Mouse (Mus musculus): ENCODE measurements around the gene Ipo4. TPM values are rescaled to one million over a fixed set of nuclear protein-coding genes. Genes with fewer than 3 reads are reported as not detected.

Gene Ipo4
- polyA plus RNA-seq, 1 experiment from 2014 or later: 80.6 TPM

DNA sequence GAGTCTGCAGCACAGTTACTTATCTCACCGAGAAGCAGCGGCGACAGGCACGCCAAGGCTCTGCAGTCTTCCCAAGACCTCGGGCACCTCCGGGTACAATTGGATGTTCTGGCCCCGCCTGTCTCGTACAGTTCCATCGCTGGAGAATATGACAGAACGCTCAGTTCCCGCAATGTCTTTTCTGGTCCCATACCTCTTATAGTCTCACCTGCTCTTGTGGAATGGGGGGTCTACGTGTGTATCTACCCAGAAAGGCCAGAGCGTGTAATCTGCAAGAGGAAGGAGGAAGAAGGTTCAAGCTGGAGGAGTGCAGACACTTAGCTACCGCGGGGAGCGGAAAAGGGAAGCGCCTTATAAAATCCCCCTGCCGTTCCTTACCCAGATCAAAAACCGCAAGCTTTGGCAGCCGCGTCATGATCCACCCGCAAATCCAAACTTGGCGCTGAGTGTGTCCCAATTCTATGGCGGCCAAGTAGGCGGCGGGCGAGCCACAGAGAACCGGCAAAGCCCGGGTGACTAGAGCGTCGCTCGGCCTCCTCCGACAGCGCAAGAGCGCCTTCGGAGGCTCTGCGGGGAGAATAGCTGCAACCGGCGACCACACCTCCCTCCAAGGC is 24.3 kb upstream of the Ipo4 start, which contains the start of gene Mdp1:
Gene Mdp1, minus strand, starts transcription at position 549 of the 614 bp plus-strand sequence.
- no peaks in the 10 kb centered on the region; the same call in 1 of the 2 replicates for H3K4me1 ChIP-seq (ENCODE audit: control insufficient read depth, insufficient read depth, low read length)
- H3K9ac ChIP-seq (ENCODE audit: low read length): peak within 1 kb of the TSS; percentile 81
- H3K27ac ChIP-seq (ENCODE audit: low read depth, low read length): 0 out of 2 replicates have a peak within 1 kb of the TSS, but pooled peaks have one; percentile 2
- H3K27me3 ChIP-seq (ENCODE audit: control insufficient read depth, insufficient read depth, low read length): no peaks in the 10 kb centered on the region
- peak; percentile 95 for DNase-seq (ENCODE audit: low spot score, missing footprints)
- peak within 1 kb of the TSS; percentile 70 for H3K4me3 ChIP-seq (ENCODE audit: low read depth, low read length)
- under 1% methylated on average over 39 of the region's 39 CpGs for WGBS
- no peaks in the 10 kb centered on the region for H3K9me3 ChIP-seq (ENCODE audit: control insufficient read depth, low read length)
- H3K4me2 ChIP-seq: peak within 1 kb of the TSS; percentile 48
- peaks cover 2% of the 10 kb centered on the region for H3K36me3 ChIP-seq (ENCODE audit: control insufficient read depth, insufficient read depth, low read length)
- ATAC-seq (ENCODE audit: low FRiP score): peak; percentile 93

DNA sequence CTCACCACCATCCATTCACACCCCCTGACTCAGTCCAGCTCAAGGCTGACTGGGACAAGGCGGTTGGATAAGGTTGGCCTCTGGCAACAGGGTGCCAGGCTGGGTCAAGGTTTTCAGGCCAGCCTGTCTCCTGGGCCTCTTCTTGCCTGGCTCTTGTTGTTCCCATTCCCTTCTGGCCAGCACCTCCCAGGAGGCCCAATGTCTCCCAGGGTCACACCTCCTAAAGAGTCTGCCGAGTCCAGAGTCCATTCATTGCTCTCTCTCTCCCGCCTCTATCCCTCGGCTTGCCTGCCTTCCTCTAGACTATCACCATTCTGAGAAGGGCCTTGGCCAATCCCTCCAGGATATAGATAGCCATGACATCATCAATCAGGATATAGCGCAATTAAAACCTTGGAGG is 22.3 kb upstream of the Ipo4 start:
- DNase-seq (ENCODE audit: low spot score, missing footprints): no peak
- Histone ChIP-seq H3K27ac (ENCODE audit: low read depth, low read length) (no peak overlapping the region), H3K9ac (ENCODE audit: low read length) (no peak overlapping the region), H3K4me1 (ENCODE audit: control insufficient read depth, insufficient read depth, low read length) (no peaks in the 10 kb centered on the region; the same call in 1 of the 2 replicates), H3K27me3 (ENCODE audit: control insufficient read depth, insufficient read depth, low read length) (no peaks in the 10 kb centered on the region), H3K4me2 (no peak overlapping the region), H3K36me3 (ENCODE audit: control insufficient read depth, insufficient read depth, low read length) (peaks cover 2% of the 10 kb centered on the region), H3K9me3 (ENCODE audit: control insufficient read depth, low read length) (no peaks in the 10 kb centered on the region), H3K4me3 (ENCODE audit: low read depth, low read length) (no peak overlapping the region)
- no peak for ATAC-seq (ENCODE audit: low FRiP score)
- WGBS: 90% methylated on average over 5 of the region's 5 CpGs

DNA sequence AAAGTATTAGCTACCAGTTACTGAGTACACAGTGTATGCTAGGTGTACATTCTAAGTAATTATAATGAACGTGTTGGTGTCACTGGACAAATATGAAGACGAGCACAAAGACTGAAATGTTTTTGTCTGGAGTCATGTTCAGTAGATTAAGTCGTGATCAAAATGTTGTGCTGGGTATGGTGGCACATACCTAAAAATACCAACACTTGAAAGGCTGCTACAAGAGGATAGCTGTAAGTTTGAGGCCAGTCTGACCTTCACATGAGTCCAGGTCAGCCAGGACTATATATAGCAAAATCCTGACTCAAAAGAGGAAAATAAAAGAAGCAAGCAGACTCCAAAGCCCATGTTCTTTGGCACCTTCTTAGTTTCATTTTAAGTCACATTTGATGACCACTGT is 21.2 kb upstream of the Ipo4 start:
- Histone ChIP-seq H3K4me3 (ENCODE audit: low read depth, low read length) (no peak overlapping the region), H3K4me1 (ENCODE audit: control insufficient read depth, insufficient read depth, low read length) (no peaks in the 10 kb centered on the region; the same call in 1 of the 2 replicates), H3K9ac (ENCODE audit: low read length) (no peak overlapping the region), H3K4me2 (no peak overlapping the region), H3K36me3 (ENCODE audit: control insufficient read depth, insufficient read depth, low read length) (no peaks in the 10 kb centered on the region; the same call in 1 of the 2 replicates), H3K27ac (ENCODE audit: low read depth, low read length) (no peak overlapping the region), H3K27me3 (ENCODE audit: control insufficient read depth, insufficient read depth, low read length) (no peaks in the 10 kb centered on the region), H3K9me3 (ENCODE audit: control insufficient read depth, low read length) (no peaks in the 10 kb centered on the region)
- ATAC-seq (ENCODE audit: low FRiP score) (no peak), DNase-seq (ENCODE audit: low spot score, missing footprints) (no peak)
- 88% methylated on average over 3 of the region's 3 CpGs for WGBS

DNA sequence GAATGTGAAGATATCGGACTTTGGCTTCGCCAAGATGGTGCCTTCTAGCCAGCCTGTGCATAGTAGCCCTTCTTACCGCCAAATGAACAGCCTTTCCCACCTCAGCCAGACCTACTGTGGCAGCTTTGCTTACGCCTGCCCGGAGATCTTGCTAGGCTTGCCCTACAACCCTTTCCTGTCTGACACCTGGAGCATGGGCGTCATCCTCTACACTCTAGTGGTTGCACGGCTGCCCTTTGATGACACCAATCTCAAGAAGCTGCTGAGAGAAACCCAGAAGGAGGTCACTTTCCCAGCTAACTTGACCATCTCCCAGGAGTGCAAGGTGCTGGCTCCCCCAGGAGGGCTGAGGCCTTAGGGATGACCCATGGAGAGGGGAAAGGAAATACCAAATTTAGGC is 15.8 kb upstream of the Ipo4 start:
- Histone ChIP-seq H3K27me3 (ENCODE audit: control insufficient read depth, insufficient read depth, low read length) (no peaks in the 10 kb centered on the region), H3K4me3 (ENCODE audit: low read depth, low read length) (no peak overlapping the region), H3K27ac (ENCODE audit: low read depth, low read length) (no peak overlapping the region), H3K4me2 (no peak overlapping the region), H3K9me3 (ENCODE audit: control insufficient read depth, low read length) (no peaks in the 10 kb centered on the region), H3K36me3 (ENCODE audit: control insufficient read depth, insufficient read depth, low read length) (no peaks in the 10 kb centered on the region), H3K4me1 (ENCODE audit: control insufficient read depth, insufficient read depth, low read length) (no peaks in the 10 kb centered on the region), H3K9ac (ENCODE audit: low read length) (no peak overlapping the region)
- WGBS: 89% methylated on average over 7 of the region's 7 CpGs
- ATAC-seq (ENCODE audit: low FRiP score) (no peak), DNase-seq (ENCODE audit: low spot score, missing footprints) (peak; percentile 72)

DNA sequence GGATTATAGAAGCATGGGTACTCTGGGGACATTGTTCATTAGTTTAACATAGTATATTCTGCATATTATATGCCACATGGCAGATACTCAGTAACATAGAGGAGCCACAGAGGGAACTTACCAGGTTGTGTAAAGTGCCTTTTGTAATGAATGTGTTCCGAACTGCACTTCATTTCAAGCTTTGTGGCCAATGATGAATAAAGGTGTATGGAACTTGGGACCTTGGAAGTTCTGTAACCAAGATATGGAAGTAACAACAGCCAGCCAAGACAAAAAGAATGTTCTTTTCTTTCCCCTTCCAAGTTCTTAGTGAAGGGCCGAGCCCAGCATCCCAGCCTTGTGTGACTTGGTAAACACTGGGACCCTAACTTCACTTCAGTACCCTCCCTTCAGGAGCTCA is 14.1 kb upstream of the Ipo4 start, which contains the start of gene Tssk4:
Gene Tssk4, plus strand, starts transcription at position 301 of the 400 bp plus-strand sequence.
- 93% methylated on average over 2 of the region's 2 CpGs for WGBS
- Histone ChIP-seq H3K4me1 (ENCODE audit: control insufficient read depth, insufficient read depth, low read length) (peaks cover 1% of the 10 kb centered on the region; the same call in 1 of the 2 replicates), H3K9ac (ENCODE audit: low read length) (no peak within 1 kb of the TSS), H3K4me3 (ENCODE audit: low read depth, low read length) (no peak within 1 kb of the TSS), H3K4me2 (no peak within 1 kb of the TSS), H3K27ac (ENCODE audit: low read depth, low read length) (no peak within 1 kb of the TSS), H3K9me3 (ENCODE audit: control insufficient read depth, low read length) (no peaks in the 10 kb centered on the region), H3K27me3 (ENCODE audit: control insufficient read depth, insufficient read depth, low read length) (no peaks in the 10 kb centered on the region), H3K36me3 (ENCODE audit: control insufficient read depth, insufficient read depth, low read length) (no peaks in the 10 kb centered on the region)
- DNase-seq (ENCODE audit: low spot score, missing footprints): no peak
- ATAC-seq (ENCODE audit: low FRiP score): no peak

DNA sequence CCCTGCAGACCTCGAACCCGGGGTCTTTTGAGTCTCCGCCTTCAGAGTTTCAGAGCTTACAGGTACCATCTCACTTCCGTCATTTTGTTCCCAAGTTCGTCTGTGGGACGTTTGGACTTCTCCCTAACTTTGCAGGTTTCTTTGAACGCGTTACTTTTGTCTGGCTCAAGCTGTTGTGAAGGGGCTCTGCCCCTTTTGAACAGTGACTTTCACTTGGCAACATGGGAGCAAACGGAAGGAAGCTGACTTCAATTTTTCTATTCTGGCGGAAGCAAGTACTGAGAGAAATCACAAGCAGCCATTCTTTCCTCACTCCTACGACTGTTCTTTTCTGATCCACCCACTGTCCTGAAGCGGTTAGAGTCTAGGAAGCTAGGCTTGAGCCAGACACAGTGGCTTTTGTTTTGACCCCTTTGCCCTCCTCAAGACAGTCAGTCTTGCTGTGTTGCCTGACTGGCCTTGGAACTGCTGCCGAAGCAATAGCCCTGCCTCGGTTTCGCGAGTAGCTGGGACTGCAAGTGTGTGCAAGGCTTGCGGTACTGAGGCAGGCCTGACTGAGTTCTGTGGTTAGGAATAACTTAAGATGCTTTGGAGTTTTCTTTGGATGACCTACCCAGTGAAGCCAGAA is 8.6 kb upstream of the Ipo4 start:
- Histone ChIP-seq H3K27ac (ENCODE audit: low read depth, low read length) (no peak overlapping the region), H3K4me3 (ENCODE audit: low read depth, low read length) (peak overlapping the region; percentile 80), H3K36me3 (ENCODE audit: control insufficient read depth, insufficient read depth, low read length) (peaks cover 6% of the 10 kb centered on the region), H3K9ac (ENCODE audit: low read length) (peak overlapping the region; percentile 78), H3K27me3 (ENCODE audit: control insufficient read depth, insufficient read depth, low read length) (no peaks in the 10 kb centered on the region), H3K9me3 (ENCODE audit: control insufficient read depth, low read length) (no peaks in the 10 kb centered on the region), H3K4me1 (ENCODE audit: control insufficient read depth, insufficient read depth, low read length) (peaks cover 15% of the 10 kb centered on the region), H3K4me2 (peak overlapping the region; percentile 66)
- DNase-seq (ENCODE audit: low spot score, missing footprints): peak; percentile 83
- 38% methylated on average over 17 of the region's 17 CpGs for WGBS
- ATAC-seq (ENCODE audit: low FRiP score): no peak

DNA sequence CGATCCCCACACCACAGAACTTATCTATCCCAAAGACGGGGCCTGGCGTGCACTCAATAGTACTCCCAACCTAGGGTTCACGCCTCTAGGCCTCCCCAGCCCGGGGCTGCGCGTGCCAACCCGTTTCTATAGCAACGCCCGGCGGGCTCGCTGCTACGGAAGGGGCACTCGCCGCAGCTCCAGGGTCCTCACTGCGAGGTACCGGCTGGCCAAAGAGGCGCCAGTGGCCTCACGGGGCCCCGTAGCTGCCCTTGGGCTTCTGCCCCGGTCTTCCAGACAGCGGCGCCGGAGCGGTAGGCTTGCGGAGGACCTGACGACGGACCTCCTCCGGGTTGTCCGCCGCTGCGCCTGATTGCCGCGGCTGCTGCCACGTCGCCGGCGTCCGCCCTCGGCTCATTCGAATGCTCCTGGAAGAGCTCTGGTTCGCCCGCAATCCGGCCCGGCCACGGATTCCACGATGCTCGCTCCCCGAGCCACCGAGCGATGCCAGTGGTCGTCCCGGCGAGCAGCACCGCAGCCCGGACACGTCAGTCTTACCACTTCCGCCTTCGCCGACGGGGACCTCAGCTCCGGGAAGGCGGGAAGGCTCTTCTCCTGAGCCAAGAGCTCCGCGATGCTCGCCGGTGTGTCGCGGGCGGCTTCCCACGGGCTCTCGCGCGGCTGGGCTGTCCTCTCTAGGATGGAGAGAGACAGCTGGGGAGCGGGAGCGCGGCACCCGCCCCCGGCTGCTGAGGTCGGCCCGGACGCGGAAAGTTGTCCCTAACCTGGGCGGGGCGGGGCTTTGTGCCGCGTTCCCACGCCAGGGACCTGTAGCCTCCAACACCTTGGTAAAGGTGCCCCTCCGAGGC is 7.5 kb upstream of the Ipo4 start, which contains the start of gene Tm9sf1:
Gene Tm9sf1, minus strand, starts transcription at position 747 of the 848 bp plus-strand sequence.
- DNase-seq (ENCODE audit: low spot score, missing footprints) (peak; percentile 98), ATAC-seq (ENCODE audit: low FRiP score) (peak; percentile 92)
- peak within 1 kb of the TSS; percentile 66 for H3K4me2 ChIP-seq
- WGBS: under 1% methylated on average over 89 of the region's 89 CpGs
- peaks cover 15% of the 10 kb centered on the region for H3K4me1 ChIP-seq (ENCODE audit: control insufficient read depth, insufficient read depth, low read length)
- peak within 1 kb of the TSS; percentile 80 for H3K27ac ChIP-seq (ENCODE audit: low read depth, low read length)
- no peaks in the 10 kb centered on the region for H3K27me3 ChIP-seq (ENCODE audit: control insufficient read depth, insufficient read depth, low read length)
- H3K9ac ChIP-seq (ENCODE audit: low read length): peak within 1 kb of the TSS; percentile 78
- H3K36me3 ChIP-seq (ENCODE audit: control insufficient read depth, insufficient read depth, low read length): peaks cover 6% of the 10 kb centered on the region
- H3K9me3 ChIP-seq (ENCODE audit: control insufficient read depth, low read length): no peaks in the 10 kb centered on the region
- H3K4me3 ChIP-seq (ENCODE audit: low read depth, low read length): peak within 1 kb of the TSS; percentile 80

DNA sequence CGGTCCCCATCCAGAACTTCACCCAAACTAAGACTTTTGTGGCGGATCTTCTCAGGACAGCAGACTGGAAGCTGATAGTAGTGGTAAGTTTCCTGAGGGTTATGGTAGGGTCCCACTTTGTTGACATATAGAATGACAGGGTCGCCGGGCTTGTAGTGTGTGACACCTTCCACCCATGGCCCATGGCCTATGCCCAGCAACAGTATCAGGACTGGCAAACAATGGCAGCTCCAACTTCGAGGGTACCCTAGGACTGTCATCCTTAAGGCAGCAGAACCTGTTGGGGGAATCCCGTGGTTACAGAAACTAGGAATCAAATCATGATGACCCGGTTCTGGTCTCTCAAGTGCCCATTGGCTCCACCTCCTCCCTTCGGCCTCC is 6.9 kb upstream of the Ipo4 start:
- no peak; the same call in 1 of the 2 replicates for ATAC-seq (ENCODE audit: low FRiP score)
- H3K4me2 ChIP-seq: peak overlapping the region; percentile 66
- H3K36me3 ChIP-seq (ENCODE audit: control insufficient read depth, insufficient read depth, low read length): peaks cover 10% of the 10 kb centered on the region
- H3K9ac ChIP-seq (ENCODE audit: low read length): peak overlapping the region; percentile 78
- peaks cover 15% of the 10 kb centered on the region for H3K4me1 ChIP-seq (ENCODE audit: control insufficient read depth, insufficient read depth, low read length)
- peak overlapping the region; percentile 80 for H3K4me3 ChIP-seq (ENCODE audit: low read depth, low read length)
- H3K9me3 ChIP-seq (ENCODE audit: control insufficient read depth, low read length): no peaks in the 10 kb centered on the region
- 23% methylated on average over 8 of the region's 8 CpGs for WGBS
- peak overlapping the region; percentile 80 for H3K27ac ChIP-seq (ENCODE audit: low read depth, low read length)
- H3K27me3 ChIP-seq (ENCODE audit: control insufficient read depth, insufficient read depth, low read length): no peaks in the 10 kb centered on the region
- DNase-seq (ENCODE audit: low spot score, missing footprints): no peak
